Mouse (Mus musculus) adipocyte (in vitro differentiated cells): ENCODE measurements around the gene Selenok.

Source experiments
- DNase-seq: peaks from one replicate; pipeline ENCODE4 v3.0.0-alpha.2; 2016; ENCODE audit warnings: low spot score

Gene Selenok

DNA sequence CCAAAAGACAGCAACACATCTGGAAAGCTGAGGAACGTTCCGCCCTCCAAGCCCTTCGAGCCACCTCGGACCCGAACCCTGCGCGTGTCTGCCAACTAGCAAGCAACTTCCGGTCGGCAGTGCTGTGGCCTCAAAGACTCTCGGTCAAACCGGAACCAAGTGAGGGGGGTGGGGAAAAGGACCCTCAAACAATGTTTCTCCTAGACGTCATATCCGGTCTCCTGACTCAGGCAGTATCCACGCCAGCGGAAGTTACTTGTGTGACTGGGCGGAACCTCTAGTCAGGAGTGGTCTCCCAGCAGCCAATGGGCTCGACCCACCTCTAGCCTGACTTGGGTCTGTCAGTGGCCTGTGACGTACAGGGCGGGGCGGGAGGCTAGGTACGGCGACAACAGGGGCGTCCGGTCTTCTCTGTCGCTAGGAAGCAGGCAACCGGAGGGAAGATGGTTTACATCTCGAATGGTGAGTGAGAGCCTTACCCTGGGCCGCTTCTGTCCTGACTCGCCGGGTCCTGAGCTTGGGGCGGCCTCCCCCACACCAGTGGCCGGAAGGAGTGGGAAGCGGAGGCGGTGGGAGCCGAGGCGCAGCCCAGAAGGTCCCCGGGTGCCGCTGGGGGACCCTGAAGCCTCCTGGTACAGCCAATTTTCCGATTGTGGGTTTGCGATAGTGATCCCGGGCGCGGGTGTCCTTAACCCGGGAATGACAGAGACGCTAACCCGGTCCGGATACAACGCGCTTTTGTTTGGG is at the start of gene Selenok:
TSS of gene Selenok (plus strand) at position 234 of the 747 bp plus-strand sequence.
- DNase-seq: peak; percentile 98

DNA sequence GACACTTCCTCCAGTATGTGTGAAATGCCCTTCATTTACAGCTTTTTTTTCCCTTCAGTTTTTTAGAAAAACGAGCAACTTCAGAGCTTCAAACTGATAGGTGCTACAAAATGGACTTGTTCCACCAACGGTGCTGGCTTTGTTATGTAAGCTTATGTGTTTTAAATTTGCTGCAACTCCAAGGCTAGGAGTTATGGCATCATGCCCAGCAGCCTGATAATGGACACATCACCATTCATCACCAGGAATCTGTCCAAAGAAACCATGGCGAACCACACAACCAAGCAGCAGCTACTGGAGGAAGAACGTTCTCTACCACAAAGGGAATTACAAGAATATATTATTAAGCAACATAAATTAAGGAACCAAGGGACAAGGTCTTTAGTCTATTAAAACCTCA is 39.1 kb upstream of the Selenok start:
- DNase-seq: no peak

DNA sequence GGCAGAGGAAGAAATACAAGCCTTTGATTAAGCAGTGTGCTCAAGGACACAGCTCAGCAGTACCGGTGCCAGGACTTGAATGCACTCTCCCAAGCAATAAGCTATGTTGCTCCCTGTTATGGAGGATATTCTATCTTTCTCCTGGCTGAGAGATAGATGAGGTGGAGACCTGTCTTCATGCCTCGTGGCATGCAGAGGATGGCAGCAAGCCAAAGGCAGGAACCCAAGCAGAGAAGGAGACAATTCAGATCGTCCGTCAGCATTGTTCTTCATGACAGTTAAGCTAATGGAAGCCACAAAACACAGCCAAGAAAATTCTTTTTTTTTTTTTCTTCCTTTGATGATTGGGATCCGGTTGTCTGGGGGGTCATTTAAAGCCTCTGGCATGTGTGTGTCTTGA is 32.6 kb upstream of the Selenok start:
- DNase-seq: no peak

DNA sequence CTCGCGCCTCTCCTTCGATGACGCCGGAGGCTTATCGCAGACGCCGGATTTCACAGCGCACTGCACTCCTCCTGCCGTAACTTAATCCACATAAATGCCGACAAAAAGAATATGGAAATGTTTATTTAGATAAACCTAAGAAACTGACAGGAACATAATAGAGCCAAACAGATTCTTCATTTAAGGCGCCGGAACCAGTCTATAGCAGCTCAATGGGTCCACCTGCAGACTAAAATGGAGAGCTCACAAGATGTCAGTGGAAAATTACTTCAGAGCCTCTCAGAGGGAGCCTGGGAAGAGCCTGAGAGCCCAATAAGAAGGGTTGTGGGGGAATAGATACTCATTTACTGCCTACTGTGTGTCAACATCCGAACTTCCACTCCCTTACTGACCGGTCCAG is 30.6 kb upstream of the Selenok start:
- DNase-seq: no peak

DNA sequence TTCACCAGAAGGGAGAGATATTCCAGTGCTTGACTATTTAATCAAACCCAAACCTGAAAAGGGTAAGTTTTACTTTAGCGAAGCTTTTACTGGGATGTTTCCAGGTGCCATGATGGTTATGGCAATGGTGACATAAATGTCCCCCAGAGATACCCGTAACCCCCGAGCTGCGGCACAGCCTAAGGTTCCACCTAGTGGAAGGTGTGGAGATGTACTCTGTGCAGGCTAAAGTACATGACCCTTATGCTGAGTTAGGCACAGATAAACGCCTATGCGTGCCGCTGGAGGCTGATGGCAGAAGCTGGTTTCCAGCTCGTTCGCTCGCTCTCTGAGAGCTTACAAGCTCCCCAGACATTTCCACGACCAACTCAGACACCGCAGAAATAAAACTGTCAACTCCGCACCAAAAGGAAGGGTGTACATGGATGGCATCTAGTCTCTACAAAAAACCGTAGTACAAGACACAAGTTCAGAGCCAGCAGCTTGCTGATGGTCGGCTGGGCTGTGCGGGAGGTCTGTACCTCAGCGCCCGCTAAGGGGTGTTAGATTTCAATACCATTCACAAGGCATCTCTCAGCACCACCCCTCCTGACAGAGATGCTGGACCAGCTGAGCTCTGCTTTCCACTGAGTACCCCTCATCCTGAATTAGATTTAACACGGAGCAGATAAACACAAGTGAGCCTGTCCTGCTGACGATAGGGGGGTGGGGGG is 28.4 kb upstream of the Selenok start:
- no peak for DNase-seq

DNA sequence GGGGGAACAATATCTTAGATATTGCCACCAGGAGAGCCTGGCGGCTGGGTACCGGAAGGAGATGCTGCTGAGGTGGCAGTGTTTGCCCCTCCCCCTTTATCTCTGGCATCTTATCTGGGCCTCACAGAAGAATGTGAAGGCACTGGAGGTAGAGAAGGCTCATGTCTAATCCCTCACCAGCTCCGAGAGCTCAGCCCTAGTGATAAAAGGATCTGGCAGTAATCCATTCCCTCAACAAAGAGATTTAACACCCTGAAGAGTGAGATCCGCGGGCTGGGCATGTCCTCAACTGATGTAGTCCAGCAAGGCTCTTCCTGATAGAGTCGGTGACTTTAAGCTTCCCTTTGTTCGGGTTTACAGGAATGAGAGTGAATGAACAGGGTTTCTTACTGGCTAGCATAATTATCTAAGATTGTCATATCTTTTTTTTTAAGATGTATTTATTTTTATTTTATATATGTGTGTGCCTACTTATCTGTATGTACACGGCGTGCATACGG is 27.7 kb upstream of the Selenok start:
- DNase-seq: no peak

DNA sequence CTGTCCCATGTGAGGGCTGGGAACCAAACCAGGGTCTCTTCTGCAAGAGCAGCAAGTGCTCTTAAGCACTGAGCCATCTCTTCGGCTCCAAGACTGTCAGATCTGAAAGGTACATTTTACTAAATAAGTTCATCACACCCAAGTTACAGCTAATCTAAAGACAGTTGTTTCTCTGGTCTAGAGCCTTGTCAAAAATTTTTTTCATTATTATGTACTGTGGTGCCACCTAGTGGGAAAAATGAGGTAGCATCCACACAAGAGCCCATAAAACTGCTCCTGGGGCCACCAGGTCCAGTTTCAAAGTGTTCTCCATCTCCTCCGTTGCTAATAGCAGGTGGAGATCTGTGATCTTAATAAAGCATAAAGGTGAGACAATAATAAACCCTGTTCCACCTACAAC is 27.2 kb upstream of the Selenok start:
- DNase-seq: peak; percentile 25

DNA sequence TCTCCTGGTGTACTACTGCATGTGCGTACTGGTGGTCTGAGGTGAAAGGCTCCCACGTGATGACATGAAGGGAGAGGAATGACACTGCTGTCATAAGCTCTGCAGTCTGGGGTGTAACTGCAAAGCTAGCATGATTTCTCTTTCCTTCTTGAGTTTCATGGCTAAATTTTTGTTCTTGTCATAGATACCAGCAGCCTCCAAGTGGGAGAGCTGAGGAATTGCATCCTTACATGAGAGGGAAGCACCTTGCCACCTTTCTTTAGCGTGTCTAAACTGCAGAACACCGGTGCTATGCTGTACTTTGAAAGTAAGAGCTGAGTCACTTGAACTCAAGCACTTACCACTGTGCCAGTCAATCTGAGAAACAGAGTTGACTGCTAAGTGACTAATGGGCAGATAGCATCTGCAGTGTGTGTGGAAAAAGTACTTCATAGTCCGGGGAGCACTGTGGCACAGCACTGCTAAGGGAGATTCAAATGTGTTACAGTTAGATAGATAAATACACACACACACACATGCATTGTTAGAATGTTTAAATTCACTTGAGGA is 21.3 kb upstream of the Selenok start:
- no peak for DNase-seq

DNA sequence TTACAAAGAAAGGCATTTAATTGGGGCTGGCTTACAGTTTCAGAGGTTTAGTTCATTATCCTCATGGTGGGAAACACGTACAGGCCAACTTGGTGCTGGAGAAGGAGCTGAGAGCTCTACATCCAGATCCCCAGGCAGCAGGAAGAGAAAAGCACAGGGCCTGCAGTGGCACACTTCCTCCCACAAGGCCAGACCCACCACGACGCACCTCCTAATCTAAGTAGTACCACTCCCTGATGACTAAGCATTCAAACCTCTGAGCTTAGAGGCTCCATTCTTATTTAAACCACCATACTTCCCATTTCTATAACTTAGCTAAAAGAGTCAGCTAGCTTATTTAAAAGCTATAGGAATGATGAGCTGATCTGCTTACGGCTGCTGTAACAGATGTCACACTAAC is 17.3 kb upstream of the Selenok start:
- DNase-seq: no peak

DNA sequence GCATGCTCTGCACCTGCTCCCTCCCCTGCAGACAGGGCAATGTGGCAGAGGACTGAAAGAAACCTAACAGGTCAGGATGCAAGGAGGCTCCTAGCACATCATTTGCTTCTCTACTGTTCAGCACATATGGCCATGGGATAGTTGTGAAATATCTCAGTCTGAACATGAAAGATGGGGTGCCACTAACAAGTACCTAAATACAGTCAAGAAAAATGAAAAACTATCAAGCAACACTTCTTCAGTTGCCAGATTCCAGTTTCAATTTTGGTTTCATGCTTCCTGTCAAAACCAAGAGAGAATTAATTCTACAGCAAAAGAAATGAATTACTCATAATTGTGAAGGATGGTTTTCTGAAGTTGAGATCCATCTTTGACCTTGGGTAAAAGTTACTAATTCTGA is 10.7 kb upstream of the Selenok start:
- DNase-seq: no peak

DNA sequence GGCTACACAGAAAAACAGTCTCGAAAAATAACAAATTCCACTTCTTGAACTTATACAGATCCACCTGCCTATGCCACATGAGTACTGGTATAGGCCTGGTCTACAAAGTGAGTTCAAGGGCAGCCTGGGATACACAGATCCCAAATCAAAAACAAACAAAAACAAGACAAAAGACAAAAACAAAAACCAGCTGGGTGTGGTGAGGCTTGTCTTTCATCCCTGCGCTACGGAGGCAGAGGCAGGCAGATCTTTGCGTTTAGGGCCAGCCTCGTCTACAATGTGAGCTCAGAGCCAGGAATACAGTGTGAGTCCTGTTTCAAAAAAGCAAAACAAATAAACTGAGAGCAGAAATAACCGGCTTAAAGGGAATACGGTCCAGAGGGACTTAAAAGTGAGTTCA is 497 bp upstream of the Selenok start:
- no peak for DNase-seq

DNA sequence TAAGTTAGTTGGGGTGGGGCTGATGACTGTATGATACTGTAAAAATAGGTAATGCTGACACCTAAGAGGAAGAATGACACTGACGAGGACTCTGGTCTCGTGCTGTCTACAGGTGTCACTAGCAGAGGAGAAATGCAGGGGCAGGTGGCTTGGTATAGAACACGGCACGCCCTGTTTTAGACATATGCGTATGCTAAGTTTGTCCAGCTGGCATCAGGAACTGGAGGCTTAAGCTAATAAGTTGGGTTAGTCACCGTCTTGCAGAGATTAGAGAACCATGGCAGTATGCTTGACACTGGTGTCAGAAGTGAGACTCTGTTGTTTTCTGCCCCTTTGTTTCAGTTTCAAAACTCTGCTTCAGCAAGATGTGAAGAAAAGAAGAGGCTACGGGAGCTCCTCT is 3.3 kb downstream of the Selenok start:
- DNase-seq: no peak

DNA sequence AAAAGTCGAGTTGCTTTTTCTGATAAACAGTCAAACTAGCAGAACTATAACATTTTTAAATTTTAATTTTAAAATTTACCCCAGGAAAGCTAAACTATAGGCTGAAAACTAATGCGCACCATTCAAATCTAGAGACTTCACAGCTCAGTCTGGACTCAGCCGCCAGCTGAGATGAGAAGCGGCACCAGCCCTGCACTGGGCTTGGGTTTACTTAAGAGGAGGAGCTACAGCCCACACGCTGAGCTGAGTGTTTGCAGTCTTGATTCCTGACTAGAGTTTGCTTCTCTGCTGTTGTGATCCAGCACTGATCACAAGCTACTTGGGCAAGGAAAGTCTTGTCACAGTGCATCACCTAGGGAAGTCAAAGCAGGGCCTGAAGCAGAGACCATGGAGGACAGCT is 3.9 kb downstream of the Selenok start:
- no peak for DNase-seq

DNA sequence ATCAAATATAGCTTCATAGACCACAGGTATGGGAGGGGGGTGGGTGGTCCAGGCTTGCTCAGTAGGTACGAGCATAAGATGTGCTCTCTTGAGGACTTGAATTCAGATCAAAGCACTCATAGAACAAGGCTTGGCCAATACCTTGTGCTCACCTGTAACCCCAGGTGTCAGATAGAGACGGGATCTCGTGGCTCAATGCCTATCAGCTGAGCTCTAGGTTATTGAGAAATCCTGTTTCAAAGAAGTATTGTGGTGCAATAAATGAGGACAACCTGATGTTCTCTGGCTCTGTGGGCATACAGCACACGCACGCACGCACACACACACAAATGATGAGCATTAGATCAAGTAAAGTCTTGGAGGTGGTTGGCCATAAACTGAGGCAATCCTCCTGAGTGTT is 8.8 kb downstream of the Selenok start:
- DNase-seq: no peak

DNA sequence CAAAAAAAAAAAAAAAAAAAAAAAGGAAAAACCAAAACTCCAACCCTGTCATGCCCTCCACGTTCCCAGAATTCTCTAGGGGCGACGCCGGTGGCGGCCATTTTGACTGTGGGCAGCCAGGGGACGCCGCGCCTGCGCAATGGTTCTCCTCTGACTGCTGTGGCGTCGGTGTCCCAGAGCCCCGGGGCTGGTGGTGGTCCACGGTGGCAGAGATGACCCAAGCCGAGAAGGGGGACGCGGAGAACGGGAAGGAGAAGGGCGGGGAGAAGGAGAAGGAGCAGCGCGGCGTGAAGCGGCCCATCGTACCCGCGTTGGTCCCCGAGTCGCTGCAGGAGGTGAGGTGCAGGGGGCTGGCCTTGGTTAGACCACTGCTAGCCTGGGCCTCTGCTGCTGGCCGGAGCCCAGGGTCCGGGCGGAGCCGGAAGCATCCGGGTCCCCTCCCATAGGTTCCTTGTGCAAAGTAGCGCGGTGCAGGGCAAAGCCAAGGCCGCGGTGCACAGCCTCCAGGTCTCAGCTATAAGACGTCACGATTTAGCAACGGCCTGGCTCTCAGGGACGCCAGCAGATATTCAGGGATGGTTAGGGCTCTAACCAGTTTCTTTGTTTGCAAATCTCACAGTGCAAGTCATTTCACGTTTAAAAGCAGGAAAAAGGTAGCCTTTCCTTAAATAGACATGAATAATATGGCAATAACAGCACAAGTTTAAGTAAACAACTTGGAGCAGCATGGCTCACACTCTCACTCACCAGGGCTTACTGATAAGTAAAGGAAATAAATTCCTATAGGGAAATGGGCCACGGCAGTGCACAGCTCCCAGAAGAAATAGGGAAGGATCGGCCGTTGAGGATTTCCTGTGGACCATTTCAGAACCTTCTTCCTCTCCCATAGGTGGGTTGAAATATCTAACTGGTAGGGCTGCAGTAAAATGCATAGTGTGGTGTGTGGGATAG is 10.4 kb downstream of the Selenok start, which contains the start of gene Actr8:
TSS of gene Actr8 (plus strand) at position 84 of the 951 bp plus-strand sequence.
- DNase-seq: peak; percentile 92

DNA sequence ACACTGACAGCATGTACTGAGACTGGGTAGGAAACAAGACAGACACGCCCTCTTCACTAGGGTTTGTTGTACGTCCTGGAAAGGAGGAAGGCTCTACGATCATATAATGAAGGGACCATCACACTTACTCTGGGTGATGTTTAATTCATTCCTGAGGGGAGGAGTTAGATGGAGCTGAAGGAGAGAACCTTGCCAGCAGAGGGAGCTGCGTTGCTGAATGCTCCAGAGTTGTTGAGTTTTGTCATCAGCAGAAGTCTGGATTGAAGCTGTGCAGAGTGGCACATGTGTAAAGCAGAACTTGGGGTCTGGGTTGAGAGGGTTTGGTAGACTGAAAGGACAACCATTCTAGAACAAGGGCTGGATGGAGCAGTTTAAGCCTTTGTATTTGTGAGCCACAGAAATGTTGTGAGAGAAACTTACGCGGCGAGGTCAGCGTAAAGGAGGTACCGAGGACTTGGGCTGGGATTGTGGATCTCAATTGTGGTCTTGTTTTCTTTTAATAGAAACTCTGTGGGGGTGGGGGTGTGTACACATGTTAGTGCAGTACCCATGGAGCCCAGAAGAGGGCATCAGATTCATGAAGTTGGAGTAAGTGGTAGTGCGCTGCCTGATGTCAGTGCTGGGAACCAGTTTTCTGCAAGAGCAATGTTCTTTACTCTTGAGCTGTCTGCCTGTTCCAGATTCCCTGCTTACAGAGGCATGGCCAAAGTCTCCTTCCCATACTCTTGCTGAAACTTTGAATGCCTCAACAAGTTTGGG is 12.5 kb downstream of the Selenok start:
- peak; percentile 43 for DNase-seq

DNA sequence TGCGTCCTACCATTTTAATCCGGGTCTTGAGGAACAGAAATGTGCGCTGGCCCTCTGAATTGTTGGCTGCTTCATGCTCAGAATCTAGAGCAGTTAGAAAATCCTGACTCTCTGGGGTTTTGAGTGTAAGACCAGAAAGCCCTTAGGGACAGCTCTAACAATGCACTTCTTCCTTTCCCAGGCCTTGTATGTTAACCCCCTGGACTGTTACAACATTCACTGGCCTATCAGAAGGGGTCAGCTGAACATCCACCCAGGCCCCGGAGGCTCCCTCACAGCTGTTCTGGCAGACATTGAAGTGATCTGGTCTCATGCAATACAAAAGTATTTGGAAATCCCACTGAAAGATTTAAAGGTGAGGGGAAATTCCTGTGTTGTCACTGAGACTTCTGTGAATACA is 18.0 kb downstream of the Selenok start:
- DNase-seq: no peak

DNA sequence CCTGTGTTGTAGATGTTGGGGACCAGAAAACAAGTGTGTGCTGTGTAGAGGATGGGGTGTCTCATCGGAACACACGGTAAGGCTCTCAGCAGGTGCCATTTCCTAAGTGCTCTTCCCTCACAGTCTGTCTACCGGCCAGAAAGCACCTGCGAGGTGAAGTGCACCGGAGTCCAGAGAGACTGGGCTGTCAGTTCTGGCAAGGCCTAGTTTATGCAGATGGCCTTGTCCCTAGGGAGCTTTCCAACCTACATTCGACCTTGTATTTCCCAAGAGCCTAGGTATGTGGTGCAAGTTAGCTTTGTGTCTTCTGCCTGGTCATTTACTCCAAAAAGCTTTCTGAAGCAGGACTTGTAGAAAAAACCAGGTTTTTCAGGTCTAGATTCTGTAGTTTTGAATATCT is 19.2 kb downstream of the Selenok start:
- DNase-seq: no peak

DNA sequence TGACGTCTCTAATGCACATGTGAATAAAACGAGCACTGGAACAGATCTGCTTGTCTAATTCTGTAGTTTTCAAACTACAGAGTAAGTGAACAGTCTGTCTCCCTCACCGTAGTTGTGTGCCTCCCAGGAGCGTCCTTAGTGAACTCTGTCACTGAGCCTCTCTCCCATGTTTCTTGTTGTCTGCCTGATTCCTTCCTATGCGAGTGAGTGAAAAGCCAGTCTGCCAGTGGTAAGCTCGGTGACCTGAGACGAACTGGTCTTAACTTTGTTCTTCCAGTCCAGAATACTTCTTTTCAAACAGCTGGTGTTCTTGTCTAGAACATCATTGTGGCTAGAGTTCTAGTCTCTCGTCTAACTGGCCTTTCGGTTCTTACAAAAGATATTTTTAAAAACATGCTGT is 19.6 kb downstream of the Selenok start:
- DNase-seq: no peak

DNA sequence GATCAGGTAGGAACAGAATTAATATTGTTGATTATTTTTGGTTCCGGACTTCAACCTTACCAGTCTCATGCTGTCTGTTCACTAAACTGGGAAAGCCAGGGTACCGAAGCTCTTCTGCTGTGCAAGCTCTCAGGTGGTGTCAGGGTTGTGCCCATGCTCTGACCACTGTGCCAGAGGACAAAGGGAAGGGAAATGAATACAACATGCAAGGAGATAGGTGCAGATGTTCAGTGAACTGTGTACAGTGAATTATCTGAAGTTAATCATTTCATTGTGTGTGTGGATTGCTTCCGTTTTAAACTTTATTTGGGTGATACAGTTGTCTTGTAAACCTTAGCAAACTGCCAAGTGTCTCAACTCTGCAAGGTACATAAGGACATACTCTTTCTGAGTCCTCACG is 20.2 kb downstream of the Selenok start:
- DNase-seq: no peak

DNA sequence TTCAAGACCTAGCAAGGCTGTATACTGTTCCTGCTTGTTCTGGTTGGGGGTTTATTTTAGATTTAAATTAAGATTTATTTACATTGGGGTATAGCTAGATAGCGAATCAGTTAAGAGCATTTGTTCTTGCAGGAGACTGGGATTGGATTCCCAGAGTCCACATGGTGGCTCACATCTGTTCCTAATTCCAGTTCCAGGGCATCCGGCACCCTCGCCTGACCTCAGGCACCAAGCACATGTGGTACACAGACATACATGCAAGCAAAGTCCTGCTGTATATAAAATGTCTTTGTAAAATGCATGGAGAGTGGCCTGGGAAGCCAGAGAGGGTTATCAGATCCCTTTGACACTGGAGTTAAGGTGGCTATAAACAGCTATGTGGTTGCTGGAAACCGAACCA is 26.9 kb downstream of the Selenok start:
- no peak for DNase-seq
